Mouse (Mus musculus) natural killer cell, adult 2 months (primary cell): ENCODE measurements at regions not wholly inside any gene's neighbourhood (a gene's known extent, or its start where the extent isn't known, plus 50 kb on each side); places are given as distances from the start of the nearest gene placed in this dataset.

Experiments used
- DNase-seq, 2 experiments: peaks; one replicate each; pipeline ENCODE4 v3.0.0; 2022; ENCODE audit warnings: low spot score in 2 of 2

- no peak for DNase-seq
Measured at GRCm38 (mm10) chr13:119140436-119140835, 288.0 kb upstream of the Paip1 start.

GRCm38 (mm10) chr13:119143351-119143750, 285.1 kb upstream of the Paip1 start:
- no peak for DNase-seq

GRCm38 (mm10) chr13:119145713-119146112, 282.7 kb upstream of the Paip1 start:
- DNase-seq = no peak

GRCm38 (mm10) chr13:119147701-119148100, 280.7 kb upstream of the Paip1 start:
- DNase-seq = no peak

GRCm38 (mm10) chr13:119149141-119149540, 279.3 kb upstream of the Paip1 start:
- no peak for DNase-seq

GRCm38 (mm10) chr13:119150847-119151548, 277.4 kb upstream of the Paip1 start:
- DNase-seq = no peak

GRCm38 (mm10) chr13:119177753-119178152, 250.6 kb upstream of the Paip1 start:
- DNase-seq = no peak

GRCm38 (mm10) chr13:119178212-119178611, 250.2 kb upstream of the Paip1 start:
- DNase-seq = no peak

- no peak for DNase-seq
Measured at GRCm38 (mm10) chr13:119179157-119179920, 249.1 kb upstream of the Paip1 start.

- DNase-seq = no peak
Measured at GRCm38 (mm10) chr13:119184322-119184877, 244.0 kb upstream of the Paip1 start.

- no peak for DNase-seq
Measured at GRCm38 (mm10) chr13:119185567-119186143, 242.7 kb upstream of the Paip1 start.

- DNase-seq = no peak
Measured at GRCm38 (mm10) chr13:119231556-119231955, 196.8 kb upstream of the Paip1 start.

- no peak for DNase-seq
Measured at GRCm38 (mm10) chr13:119232100-119233029, 196.0 kb upstream of the Paip1 start.

- DNase-seq = no peak
Measured at GRCm38 (mm10) chr13:119233030-119233385, 195.4 kb upstream of the Paip1 start.

- DNase-seq = no peak
Measured at GRCm38 (mm10) chr13:119233869-119234268, 194.5 kb upstream of the Paip1 start.

- no peak for DNase-seq
Measured at GRCm38 (mm10) chr13:119242358-119242757, 186.0 kb upstream of the Paip1 start.

GRCm38 (mm10) chr13:119247101-119247500, 181.3 kb upstream of the Paip1 start:
- DNase-seq = no peak

GRCm38 (mm10) chr13:119252006-119252405, 176.4 kb upstream of the Paip1 start:
- no peak for DNase-seq

GRCm38 (mm10) chr13:119256350-119256749, 172.1 kb upstream of the Paip1 start:
- DNase-seq = no peak

- no peak for DNase-seq
Measured at GRCm38 (mm10) chr13:119258515-119258914, 169.9 kb upstream of the Paip1 start.

GRCm38 (mm10) chr13:119263561-119263960, 164.8 kb upstream of the Paip1 start:
- no peak for DNase-seq
